Mouse (Mus musculus): ENCODE data around the gene Anp32a. TPM values are rescaled to one million over a fixed set of nuclear protein-coding genes. Genes with fewer than 3 reads are reported as not detected.
A peak's percentile ranks its signal among the peaks of the same experiment; 100 is the strongest.

Gene Anp32a
- polyA plus RNA-seq, 1 experiment from 2014 or later = 156 TPM

- peaks cover 38% of the 10 kb centered on the region for H3K36me3 ChIP-seq
- WGBS = 64% methylated on average over 9 of the region's 9 CpGs
- no peak overlapping the region for H3K4me2 ChIP-seq
- H3K4me1 ChIP-seq (replicated peaks) = peaks cover 85% of the 10 kb centered on the region
- no peak for ATAC-seq (ENCODE audit: insufficient number of reproducible peaks, low FRiP score)
- H3K9me3 ChIP-seq (replicated peaks) = no peaks in the 10 kb centered on the region
- no peak overlapping the region for H3K9ac ChIP-seq
- no peak overlapping the region for H3K4me3 ChIP-seq
- no peaks in the 10 kb centered on the region for H3K27me3 ChIP-seq (replicated peaks)
- H3K27ac ChIP-seq (ENCODE audit: poor library complexity, severe bottlenecking) = no peak overlapping the region
Observed at GRCm38 (mm10) chr9:62370186-62370585, 29.1 kb downstream of the Anp32a start.

DNA sequence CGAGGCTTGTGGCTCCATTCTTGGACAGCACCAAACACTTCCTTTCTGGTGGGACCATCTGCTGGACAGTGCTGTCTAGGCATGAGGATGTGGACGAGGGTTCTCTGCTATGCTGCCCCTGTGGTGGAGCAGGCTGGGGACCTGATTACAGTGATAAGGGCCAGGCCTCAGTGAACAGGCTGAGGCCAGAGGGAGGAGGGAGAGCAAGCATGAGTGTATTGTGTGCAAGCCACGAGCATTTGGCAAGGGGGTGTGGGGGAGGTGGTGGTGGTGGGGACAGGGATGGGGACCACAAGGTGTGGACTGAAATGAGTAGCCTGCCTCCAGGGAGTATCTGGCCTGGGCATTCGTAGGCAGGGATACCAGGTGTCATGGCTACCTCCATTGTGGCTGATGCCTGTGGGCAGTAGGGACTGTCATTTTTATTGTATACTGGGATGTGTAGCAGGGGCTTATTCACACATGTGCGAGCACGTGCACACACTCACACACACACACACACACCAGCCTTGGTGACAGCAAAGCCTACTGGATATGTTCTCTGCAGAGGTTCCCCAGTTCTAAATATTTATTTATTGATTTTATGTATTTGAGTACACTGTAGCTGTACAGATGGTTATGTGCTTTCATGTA, 29.7 kb downstream of the Anp32a start:
- no peak overlapping the region for H3K4me2 ChIP-seq
- no peak overlapping the region for H3K4me3 ChIP-seq
- no peaks in the 10 kb centered on the region for H3K27me3 ChIP-seq (replicated peaks)
- no peak overlapping the region for H3K27ac ChIP-seq (ENCODE audit: poor library complexity, severe bottlenecking)
- H3K36me3 ChIP-seq = peaks cover 44% of the 10 kb centered on the region
- no peak overlapping the region for H3K9ac ChIP-seq
- 54% methylated on average over 6 of the region's 6 CpGs for WGBS
- H3K4me1 ChIP-seq (replicated peaks) = peaks cover 79% of the 10 kb centered on the region
- no peak for ATAC-seq (ENCODE audit: insufficient number of reproducible peaks, low FRiP score)
- H3K9me3 ChIP-seq (replicated peaks) = no peaks in the 10 kb centered on the region

DNA sequence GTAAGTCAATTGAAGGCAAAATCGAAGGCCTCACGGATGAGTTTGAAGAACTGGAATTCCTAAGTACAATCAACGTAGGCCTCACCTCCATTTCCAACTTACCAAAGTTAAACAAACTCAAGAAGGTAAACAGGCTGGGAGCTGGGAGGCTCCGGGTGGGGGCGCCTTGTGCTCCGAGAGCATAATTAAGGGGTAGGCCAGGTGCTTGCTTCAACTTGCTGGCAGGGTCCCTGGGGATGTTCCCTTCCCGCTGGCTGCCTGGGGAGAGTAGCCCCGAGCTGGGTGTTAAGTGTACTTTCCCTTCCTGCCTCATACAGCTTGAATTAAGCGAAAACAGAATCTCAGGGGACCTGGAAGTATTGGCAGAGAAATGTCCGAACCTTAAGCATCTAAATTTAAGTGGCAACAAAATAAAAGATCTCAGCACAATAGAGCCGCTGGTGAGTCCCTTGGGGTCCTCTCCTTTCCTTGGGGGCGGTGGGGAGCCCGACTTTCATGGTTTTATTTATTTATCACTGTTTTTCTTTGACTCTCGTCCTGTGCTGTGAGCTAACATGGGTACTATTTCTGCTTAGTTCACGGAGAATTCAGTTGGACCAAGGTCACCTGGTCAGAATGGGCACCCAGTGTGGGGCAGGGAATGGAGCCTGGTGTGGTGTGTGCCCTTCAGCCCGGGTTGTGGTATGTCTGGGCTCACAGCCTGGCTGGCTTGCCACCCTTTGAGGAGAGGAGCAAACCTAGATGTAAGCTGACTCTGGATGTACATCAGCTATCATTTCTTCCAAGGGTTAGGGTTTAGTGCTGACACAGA, 30.9 kb downstream of the Anp32a start:
- Histone ChIP-seq H3K4me2 (no peak overlapping the region), H3K9ac (no peak overlapping the region), H3K4me1 (replicated peaks) (peaks cover 68% of the 10 kb centered on the region), H3K9me3 (replicated peaks) (no peaks in the 10 kb centered on the region), H3K36me3 (peaks cover 56% of the 10 kb centered on the region), H3K27me3 (replicated peaks) (no peaks in the 10 kb centered on the region), H3K27ac (ENCODE audit: poor library complexity, severe bottlenecking) (no peak overlapping the region), H3K4me3 (no peak overlapping the region)
- 80% methylated on average over 16 of the region's 16 CpGs for WGBS
- no peak for ATAC-seq (ENCODE audit: insufficient number of reproducible peaks, low FRiP score)

- peaks cover 63% of the 10 kb centered on the region for H3K36me3 ChIP-seq
- peaks cover 60% of the 10 kb centered on the region for H3K4me1 ChIP-seq (replicated peaks)
- 0 out of 2 replicates have a peak overlapping the region, but pooled peaks have one; percentile 14 for H3K9ac ChIP-seq
- no peak overlapping the region for H3K4me3 ChIP-seq
- no peaks in the 10 kb centered on the region for H3K27me3 ChIP-seq (replicated peaks)
- 76% methylated on average over 9 of the region's 9 CpGs for WGBS
- no peak overlapping the region for H3K27ac ChIP-seq (ENCODE audit: poor library complexity, severe bottlenecking)
- H3K4me2 ChIP-seq = no peak overlapping the region
- no peak for ATAC-seq (ENCODE audit: insufficient number of reproducible peaks, low FRiP score)
- no peaks in the 10 kb centered on the region for H3K9me3 ChIP-seq (replicated peaks)
Observed at GRCm38 (mm10) chr9:62372556-62373221, 31.6 kb downstream of the Anp32a start.

GRCm38 (mm10) chr9:62373222-62374123, 32.4 kb downstream of the Anp32a start:
- H3K9me3 ChIP-seq (replicated peaks) = no peaks in the 10 kb centered on the region
- peaks cover 52% of the 10 kb centered on the region for H3K4me1 ChIP-seq (replicated peaks)
- H3K4me2 ChIP-seq = no peak overlapping the region
- 0 out of 2 replicates have a peak overlapping the region, but pooled peaks have one; percentile 14 for H3K9ac ChIP-seq
- no peak for ATAC-seq (ENCODE audit: insufficient number of reproducible peaks, low FRiP score)
- WGBS = 59% methylated on average over 18 of the region's 18 CpGs
- H3K4me3 ChIP-seq = no peak overlapping the region
- no peak overlapping the region for H3K27ac ChIP-seq (ENCODE audit: poor library complexity, severe bottlenecking)
- peaks cover 69% of the 10 kb centered on the region for H3K36me3 ChIP-seq
- no peaks in the 10 kb centered on the region for H3K27me3 ChIP-seq (replicated peaks)

GRCm38 (mm10) chr9:62374276-62374675, 33.2 kb downstream of the Anp32a start:
- Histone ChIP-seq H3K4me3 (no peak overlapping the region), H3K36me3 (peaks cover 74% of the 10 kb centered on the region), H3K27me3 (replicated peaks) (no peaks in the 10 kb centered on the region), H3K9me3 (replicated peaks) (no peaks in the 10 kb centered on the region), H3K4me1 (replicated peaks) (peaks cover 44% of the 10 kb centered on the region), H3K4me2 (no peak overlapping the region), H3K9ac (no peak overlapping the region), H3K27ac (ENCODE audit: poor library complexity, severe bottlenecking) (no peak overlapping the region)
- 77% methylated on average over 3 of the region's 3 CpGs for WGBS
- no peak for ATAC-seq (ENCODE audit: insufficient number of reproducible peaks, low FRiP score)

DNA sequence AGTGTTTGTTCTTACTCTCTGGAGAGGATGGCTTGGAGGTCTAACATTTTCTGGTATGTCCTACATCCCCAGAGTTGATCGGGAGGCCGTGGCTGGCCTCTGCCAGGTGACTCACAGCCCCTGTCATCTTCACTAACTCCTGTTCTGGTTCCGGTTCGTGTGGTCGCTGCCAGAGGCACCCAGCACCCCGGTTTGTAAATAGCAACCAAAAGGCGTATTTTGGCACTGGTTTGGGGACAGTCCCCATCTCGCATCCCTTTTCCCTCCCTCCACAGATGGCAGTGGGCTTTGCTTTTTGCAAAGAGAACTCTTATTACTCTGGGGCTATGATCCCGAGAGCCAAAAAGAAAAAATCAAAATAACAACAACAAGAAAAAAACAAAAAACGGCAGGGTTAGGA, 36.8 kb downstream of the Anp32a start:
- H3K9me3 ChIP-seq (replicated peaks) = no peaks in the 10 kb centered on the region
- H3K36me3 ChIP-seq = peaks cover 72% of the 10 kb centered on the region
- no peak overlapping the region for H3K4me3 ChIP-seq
- no peak overlapping the region for H3K4me2 ChIP-seq
- H3K27ac ChIP-seq (ENCODE audit: poor library complexity, severe bottlenecking) = no peak overlapping the region
- WGBS = 90% methylated on average over 10 of the region's 10 CpGs
- ATAC-seq (ENCODE audit: insufficient number of reproducible peaks, low FRiP score) = no peak
- no peak overlapping the region for H3K9ac ChIP-seq
- peaks cover 38% of the 10 kb centered on the region for H3K4me1 ChIP-seq (replicated peaks)
- no peaks in the 10 kb centered on the region for H3K27me3 ChIP-seq (replicated peaks)

- Histone ChIP-seq H3K36me3 (peaks cover 50% of the 10 kb centered on the region), H3K9ac (no peak overlapping the region)
Observed at GRCm38 (mm10) chr9:62380351-62380750, 39.3 kb downstream of the Anp32a start.

GRCm38 (mm10) chr9:62381402-62381913, 40.4 kb downstream of the Anp32a start:
- Histone ChIP-seq H3K4me3 (no peak overlapping the region), H3K36me3 (peaks cover 39% of the 10 kb centered on the region), H3K9ac (no peak overlapping the region), H3K4me1 (replicated peaks) (peaks cover 23% of the 10 kb centered on the region), H3K27ac (ENCODE audit: poor library complexity, severe bottlenecking) (peak overlapping the region; percentile 67), H3K27me3 (replicated peaks) (no peaks in the 10 kb centered on the region), H3K4me2 (no peak overlapping the region), H3K9me3 (replicated peaks) (no peaks in the 10 kb centered on the region)
- 29% methylated on average over 8 of the region's 8 CpGs for WGBS
- peak; percentile 62; the same call in 1 of the 2 replicates for ATAC-seq (ENCODE audit: insufficient number of reproducible peaks, low FRiP score)

More at GRCm38 (mm10) chr9:62380351-62380750, 39.3 kb downstream of the Anp32a start:
- Histone ChIP-seq H3K27ac (ENCODE audit: poor library complexity, severe bottlenecking) (peak overlapping the region; percentile 67; the same call in 1 of the 2 replicates), H3K4me2 (no peak overlapping the region), H3K4me1 (replicated peaks) (peaks cover 23% of the 10 kb centered on the region), H3K9me3 (replicated peaks) (no peaks in the 10 kb centered on the region), H3K4me3 (no peak overlapping the region), H3K27me3 (replicated peaks) (no peaks in the 10 kb centered on the region)
- no peak for ATAC-seq (ENCODE audit: insufficient number of reproducible peaks, low FRiP score)
- 67% methylated on average over 5 of the region's 5 CpGs for WGBS

- Histone ChIP-seq H3K27me3 (replicated peaks) (no peaks in the 10 kb centered on the region), H3K27ac (ENCODE audit: poor library complexity, severe bottlenecking) (no peak overlapping the region), H3K9ac (no peak overlapping the region), H3K9me3 (replicated peaks) (no peaks in the 10 kb centered on the region), H3K4me2 (no peak overlapping the region), H3K36me3 (peaks cover 27% of the 10 kb centered on the region), H3K4me1 (replicated peaks) (peaks cover 23% of the 10 kb centered on the region), H3K4me3 (no peak overlapping the region)
- no peak for ATAC-seq (ENCODE audit: insufficient number of reproducible peaks, low FRiP score)
- WGBS = 75% methylated on average over 10 of the region's 10 CpGs
Observed at GRCm38 (mm10) chr9:62382519-62383084, 41.5 kb downstream of the Anp32a start.

Measured in heart, embryonic 12.5 days (tissue).